Mouse (Mus musculus): ENCODE measurements around the gene Stx4a.

DNA sequence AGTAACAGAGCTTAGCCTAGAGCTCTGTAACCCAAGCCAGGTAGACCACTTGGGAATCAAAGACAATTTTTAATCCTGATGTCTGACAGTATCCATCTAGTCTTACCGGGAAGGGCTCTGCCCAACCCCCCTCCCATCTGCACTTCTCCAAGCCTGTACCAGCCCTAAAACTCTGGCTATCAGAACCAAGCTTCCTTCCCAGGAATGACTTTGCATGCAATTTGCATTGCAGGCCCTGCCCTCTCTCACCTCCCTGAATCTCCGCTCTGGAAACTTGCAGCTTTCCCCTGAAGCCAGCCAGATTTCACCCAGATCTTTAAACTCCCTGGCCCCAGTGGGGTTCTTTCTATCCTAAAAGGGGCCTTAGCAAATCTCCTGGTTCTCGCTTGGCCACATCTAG lies 63.7 kb downstream of the Stx4a start:
- TF ChIP-seq CTCF (IDR thresholded peaks at IDR 0.05; ENCODE audit: borderline replicate concordance, insufficient read depth, low read length), result no peak
- no peak for TF ChIP-seq POLR2A (IDR thresholded peaks at IDR 0.05; ENCODE audit: low read depth, low read length)

Data from embryonic fibroblast, embryonic 13.5 days (primary cell).